Mouse (Mus musculus) neutrophil, adult 5-6 weeks (primary cell): ENCODE measurements around the gene Eif5a2. TPM values are rescaled to one million over a fixed set of nuclear protein-coding genes. Genes with fewer than 3 reads are reported as not detected.
"Not testable (repeated sequence)": the region's sequence is repeated elsewhere in the genome, so short reads cannot be mapped to it uniquely, and the experiment has no call there.

Source experiments
- ATAC-seq: fragments of 151-379, 151-347 bp; 2 replicates; pipeline ENCODE4 v1.8.0; 2017; ENCODE audit warnings: mild to moderate bottlenecking, moderate TSS enrichment; ENCODE audit not compliant: insufficient number of reproducible peaks, poor library complexity, low FRiP score, severe bottlenecking; ENCODE audit errors: extremely low read depth
- total RNA-seq: library from RNA; stranded (forward); fragments of 200-1000 nt; gene quantifications from 2 replicates; pipeline ENCODE4 v1.2.3, GENCODE M21; 2017

The Eif5a2 gene
- 3.7 and 4.2 TPM in 2 replicates for total RNA-seq

- ATAC-seq, result peak; percentile 91
Observed at GRCm38 (mm10) chr3:28780994-28781393, at the start of gene Eif5a2. Gene Eif5a2 (plus strand): TSS chr3:28781276.

- no peak for ATAC-seq
Observed at GRCm38 (mm10) chr3:28734712-28735111, 46.4 kb upstream of the Eif5a2 start.

GRCm38 (mm10) chr3:28736981-28737380 is 44.1 kb upstream of the Eif5a2 start:
- ATAC-seq, result no peak

- no peak for ATAC-seq
Observed at GRCm38 (mm10) chr3:28740353-28740752, 40.7 kb upstream of the Eif5a2 start.

DNA sequence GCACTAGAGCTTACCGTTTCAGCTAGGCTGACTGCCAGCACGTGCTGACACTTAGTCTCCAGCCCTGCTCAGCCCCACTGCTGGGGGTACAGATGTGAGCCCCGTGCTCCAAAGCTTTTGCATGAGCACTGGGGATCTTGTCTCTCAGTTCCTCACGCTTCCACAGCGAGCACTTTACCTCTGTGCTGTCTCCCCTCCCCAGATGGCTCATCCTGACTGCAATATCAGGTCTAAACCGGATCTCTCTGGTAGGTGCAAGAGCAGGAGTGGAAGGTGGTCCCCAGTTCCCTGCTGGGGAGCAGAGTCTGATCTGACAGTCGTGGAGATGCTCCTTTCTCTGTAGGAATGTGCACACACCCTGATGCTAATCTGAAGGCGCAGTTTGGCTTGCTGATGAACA is 37.8 kb upstream of the Eif5a2 start:
- ATAC-seq, result no peak

GRCm38 (mm10) chr3:28745835-28746483 is 35.1 kb upstream of the Eif5a2 start:
- ATAC-seq, result peak; percentile 75

GRCm38 (mm10) chr3:28748151-28748550 is 32.9 kb upstream of the Eif5a2 start:
- ATAC-seq, result no peak

GRCm38 (mm10) chr3:28748956-28749355 is 32.1 kb upstream of the Eif5a2 start:
- no peak for ATAC-seq

- no peak for ATAC-seq
Observed at GRCm38 (mm10) chr3:28755477-28755876, 25.6 kb upstream of the Eif5a2 start.

DNA sequence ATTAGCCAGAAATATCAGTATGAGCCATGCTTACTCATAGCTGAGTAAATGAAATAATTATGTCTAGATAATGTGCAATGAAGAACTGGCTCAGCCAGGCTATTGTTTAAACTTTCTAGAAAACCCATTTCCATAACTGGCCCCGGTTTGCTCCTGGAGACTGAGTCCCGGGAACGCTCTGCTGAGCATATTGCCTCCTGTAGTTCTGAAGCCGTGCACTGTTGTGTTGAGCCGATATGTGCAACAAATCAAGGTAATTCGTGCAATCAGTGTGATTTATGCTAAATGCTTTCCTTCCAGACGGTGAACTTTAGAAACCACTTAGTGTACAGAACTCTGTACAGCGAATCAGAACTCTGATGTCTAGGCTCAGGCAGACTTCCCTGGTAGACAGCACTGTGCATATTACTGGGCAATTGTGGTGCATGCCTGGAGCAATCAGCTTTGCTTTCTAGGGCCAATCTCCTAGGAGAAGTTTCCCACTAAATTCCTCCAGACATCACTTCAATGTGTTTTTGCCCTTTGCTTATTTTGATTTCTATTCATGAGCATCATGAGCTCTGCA is 19.8 kb upstream of the Eif5a2 start:
- ATAC-seq, result no peak

GRCm38 (mm10) chr3:28766935-28767334 is 14.1 kb upstream of the Eif5a2 start:
- ATAC-seq, result no peak

GRCm38 (mm10) chr3:28768222-28768621 is 12.9 kb upstream of the Eif5a2 start:
- ATAC-seq, result no peak

- not testable (repeated sequence) for ATAC-seq
Observed at GRCm38 (mm10) chr3:28772919-28773318, 8.2 kb upstream of the Eif5a2 start.

GRCm38 (mm10) chr3:28775361-28775760 is 5.7 kb upstream of the Eif5a2 start:
- ATAC-seq, result no peak

DNA sequence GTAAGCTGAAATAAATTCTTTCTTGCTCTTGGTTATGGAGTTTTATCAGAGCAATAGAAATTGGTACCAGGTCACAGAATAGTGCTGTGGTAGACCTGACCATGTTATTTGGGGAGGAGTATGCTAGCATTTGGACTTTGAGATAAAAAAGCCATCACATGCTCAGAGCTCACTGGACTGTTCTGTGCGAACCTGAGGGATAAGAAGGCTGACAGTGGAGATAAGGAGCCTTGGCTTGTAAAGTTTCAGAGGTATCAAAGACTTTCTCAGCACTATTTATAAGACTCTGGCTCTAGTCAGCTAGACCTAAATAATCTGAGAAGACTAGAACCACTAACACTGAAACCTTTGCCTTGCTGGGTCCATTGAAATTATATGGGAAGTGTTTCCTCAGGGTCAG is 5.1 kb upstream of the Eif5a2 start:
- no peak for ATAC-seq

- no peak for ATAC-seq
Observed at GRCm38 (mm10) chr3:28776491-28776890, 4.6 kb upstream of the Eif5a2 start.

DNA sequence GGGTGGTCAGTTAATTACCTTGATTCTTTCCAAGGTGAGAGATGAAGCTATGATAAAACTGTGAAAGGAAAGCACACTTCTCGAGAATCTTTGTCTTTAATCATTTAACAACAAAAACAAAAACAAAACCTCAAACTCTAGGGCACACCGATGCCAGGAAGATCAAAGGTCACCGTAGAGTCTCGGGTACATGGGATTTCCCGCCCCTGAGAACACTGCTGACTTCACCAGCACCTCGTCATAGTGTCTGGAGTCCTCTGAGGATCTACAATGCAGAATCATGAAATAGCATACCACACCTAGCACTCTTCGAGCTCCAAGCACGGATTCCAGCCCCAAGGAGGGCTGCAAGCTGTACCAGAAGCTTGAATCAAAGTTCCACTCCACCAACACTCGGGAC is 565 bp upstream of the Eif5a2 start:
- ATAC-seq, result no peak

DNA sequence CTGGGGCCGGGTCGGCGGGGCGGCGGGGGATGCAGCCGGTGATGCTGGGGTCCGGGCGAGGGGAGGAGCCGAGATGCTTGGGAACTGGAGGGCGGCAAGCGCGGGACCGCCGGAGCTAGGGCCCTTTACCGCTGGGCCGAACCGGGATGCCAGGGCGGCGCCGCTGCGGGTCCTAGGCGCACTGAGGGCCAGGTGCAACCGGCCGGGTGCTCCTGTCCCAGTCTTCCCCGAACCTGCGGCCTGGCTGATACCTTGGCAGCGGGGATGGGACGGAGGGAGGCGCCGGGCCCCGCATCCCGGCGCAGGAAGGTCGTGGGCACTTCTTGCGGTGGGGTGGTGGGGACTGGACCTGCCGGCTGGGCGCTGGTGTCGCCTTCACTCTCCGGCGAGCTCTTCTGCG is 346 bp downstream of the Eif5a2 start:
- no peak for ATAC-seq

DNA sequence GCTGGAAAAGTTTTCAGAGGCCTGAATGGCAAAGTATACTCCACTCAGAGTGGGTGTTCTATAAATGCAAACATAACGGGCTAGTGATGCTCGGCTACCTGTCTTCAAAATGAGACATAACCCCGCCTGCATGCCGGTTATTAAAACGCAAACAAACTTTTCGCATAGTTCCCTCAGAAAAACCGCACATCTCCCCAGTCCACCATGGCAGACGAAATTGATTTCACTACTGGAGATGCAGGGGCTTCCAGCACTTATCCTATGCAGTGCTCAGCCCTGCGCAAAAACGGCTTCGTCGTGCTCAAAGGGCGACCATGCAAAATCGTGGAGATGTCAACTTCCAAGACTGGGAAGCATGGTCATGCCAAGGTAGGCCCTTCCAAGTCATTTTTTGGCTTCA is 772 bp downstream of the Eif5a2 start:
- ATAC-seq, result no peak

DNA sequence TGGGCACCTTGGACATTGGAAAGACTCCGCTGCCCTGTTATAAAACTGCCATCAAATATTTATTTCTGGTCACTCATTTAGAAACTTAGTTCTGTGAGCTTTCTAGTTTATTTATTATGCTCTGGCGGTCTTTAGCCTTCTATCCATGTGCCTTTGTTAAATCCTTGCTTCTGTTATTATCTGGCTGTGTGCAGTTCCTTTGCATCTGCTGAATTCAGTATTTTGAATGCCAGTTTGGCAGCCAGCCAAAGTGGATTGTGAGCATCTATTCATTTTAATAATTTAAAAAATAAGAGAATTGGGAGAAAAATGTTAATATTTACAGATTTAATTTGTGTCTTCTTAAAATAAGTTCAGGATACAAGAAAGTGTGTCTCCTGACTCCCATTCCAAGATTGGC is 3.1 kb downstream of the Eif5a2 start:
- ATAC-seq, result no peak

DNA sequence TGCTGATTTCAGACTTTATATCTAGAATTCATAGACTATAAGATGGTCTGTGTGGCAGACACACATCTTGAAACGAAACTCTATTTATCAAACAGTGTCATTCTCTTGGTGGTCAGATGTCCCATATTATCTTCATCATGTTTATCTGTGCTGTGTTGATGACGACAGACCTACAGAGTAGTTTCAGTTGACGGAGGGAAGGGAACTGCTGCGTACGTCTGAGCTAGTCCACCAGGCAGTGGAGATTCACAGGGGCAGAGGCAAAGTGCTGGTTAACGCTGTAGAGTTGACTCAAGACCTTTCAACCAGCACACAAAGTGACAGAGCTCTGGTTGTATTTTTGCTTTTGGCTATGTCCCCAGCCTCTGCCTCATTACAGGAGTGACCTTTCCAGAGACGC is 13.8 kb downstream of the Eif5a2 start:
- no peak for ATAC-seq
